Mouse (Mus musculus) olfactory bulb, adult 2 months (tissue): Measurements from ENCODE around the gene Tbc1d16.

Experiments
- CTCF ChIP-seq: fragments of 200-500 bp; IDR thresholded peaks from 2 replicates; pipeline ENCODE4 v1.5.1; 2012; ENCODE audit warnings: low read depth, mild to moderate bottlenecking, low read length, moderate library complexity; ENCODE audit not compliant: insufficient read depth
- POLR2A ChIP-seq: fragments of 200-500 bp; IDR thresholded peaks from 2 replicates; pipeline ENCODE4 v1.6.1; 2012; ENCODE audit warnings: mild to moderate bottlenecking, low read depth, low read length, moderate library complexity; ENCODE audit not compliant: insufficient read depth

DNA sequence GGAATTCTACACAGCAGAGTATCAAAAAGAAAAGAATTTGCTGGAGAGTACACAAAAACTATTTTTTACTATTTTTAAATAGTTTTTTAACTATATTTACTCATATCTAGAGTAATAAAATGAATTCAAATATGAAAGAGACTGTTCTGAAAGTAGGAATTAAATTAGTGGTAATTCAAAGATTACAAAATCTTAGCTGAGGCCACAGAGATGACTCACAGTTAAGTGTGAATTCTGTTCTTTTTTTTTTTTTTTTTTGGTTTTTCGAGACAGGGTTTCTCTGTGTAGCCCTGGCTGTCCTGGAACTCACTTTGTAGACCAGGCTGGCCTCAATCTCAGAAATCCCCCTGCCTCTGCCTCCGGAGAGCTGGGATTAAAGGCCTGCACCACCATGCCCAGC, 66.6 kb downstream of the Tbc1d16 start:
- TF ChIP-seq POLR2A (no peak), CTCF (no peak)
